Mouse (Mus musculus): ENCODE measurements at regions not wholly inside any gene's neighbourhood (a gene's known extent, or its start where the extent isn't known, plus 50 kb on each side); places are given as distances from the start of the nearest gene placed in this dataset.

GRCm38 (mm10) chrX:11141294-11141693 lies 157.8 kb upstream of the H2al1a start:
- intact Hi-C loops (cut with DNase I) = no loop called here
- no peak for DNase-seq

GRCm38 (mm10) chrX:11158416-11158815 lies 140.6 kb upstream of the H2al1a start:
- intact Hi-C loops (cut with DNase I) = no loop called here
- no peak for DNase-seq

GRCm38 (mm10) chrX:11170416-11170815 lies 128.6 kb upstream of the H2al1a start:
- intact Hi-C loops (cut with DNase I) = no loop called here
- DNase-seq = no peak

- intact Hi-C loops (cut with DNase I) = no loop called here
- DNase-seq = no peak
These were observed 118.8 kb upstream of the H2al1a start for GRCm38 (mm10) chrX:11180194-11180816.

- intact Hi-C loops (cut with DNase I) = no loop called here
- DNase-seq = peak; percentile 7
These were observed 117.2 kb upstream of the H2al1a start for GRCm38 (mm10) chrX:11181855-11182254.

GRCm38 (mm10) chrX:11190851-11191250 lies 108.2 kb upstream of the H2al1a start:
- no peak for DNase-seq
- intact Hi-C loops (cut with DNase I) = no loop called here

GRCm38 (mm10) chrX:11204135-11204534 lies 94.9 kb upstream of the H2al1a start:
- DNase-seq = no peak
- intact Hi-C loops (cut with DNase I) = no loop called here

- DNase-seq = no peak
- intact Hi-C loops (cut with DNase I) = no loop called here
These were observed 89.2 kb upstream of the H2al1a start for GRCm38 (mm10) chrX:11209895-11210294.

- DNase-seq = no peak
- intact Hi-C loops (cut with DNase I) = no loop called here
These were observed 86.2 kb upstream of the H2al1a start for GRCm38 (mm10) chrX:11212811-11213210.

GRCm38 (mm10) chrX:11213492-11213891 lies 85.6 kb upstream of the H2al1a start:
- DNase-seq = peak; percentile 57
- intact Hi-C loops (cut with DNase I) = no loop called here

- intact Hi-C loops (cut with DNase I) = no loop called here
- DNase-seq = no peak
These were observed 60.0 kb upstream of the H2al1a start for GRCm38 (mm10) chrX:11239066-11239465.

GRCm38 (mm10) chrX:11245576-11245975 lies 53.5 kb upstream of the H2al1a start:
- intact Hi-C loops (cut with DNase I) = no loop called here
- DNase-seq = peak; percentile 38

Data from left cerebral cortex, postnatal 4 days (tissue).